Mouse (Mus musculus) gastrocnemius, adult 2 months (tissue): ENCODE data around the gene Exoc4. TPM values are rescaled to one million over a fixed set of nuclear protein-coding genes. Genes with fewer than 3 reads are reported as not detected.

Experiments used
- DNase-seq: peaks from one replicate; pipeline ENCODE4 v3.0.0; 2022
- H3K27ac ChIP-seq: fragments of 200-600 bp; 2 replicates; pipeline ENCODE4 v1.8.1; 2022; ENCODE audit warnings: mild to moderate bottlenecking
- H3K4me3 ChIP-seq: fragments of 200-600 bp; 2 replicates; pipeline ENCODE4 v1.8.1; 2022; ENCODE audit warnings: mild to moderate bottlenecking, moderate library complexity
- CTCF ChIP-seq: fragments of 200-600 bp; IDR thresholded peaks from 2 replicates; pipeline ENCODE4 v1.8.1; 2022; ENCODE audit warnings: antibody characterized with exemption, mild to moderate bottlenecking, moderate library complexity
- intact Hi-C: fragments of 180-260 bp; cut with DNase I; formaldehyde crosslinking; loops from one replicate; pipeline ENCODE4 v1.15.1; 2025
- total RNA-seq, 2 experiments: library from RNA; stranded (reverse); gene quantifications; 2 replicates each; pipeline ENCODE4 v1.2.3; 2021

Exoc4 gene
- total RNA-seq, 2 experiments from 2014 or later, result 43.6 to 51.4 TPM

- Histone ChIP-seq H3K4me3 (no peak overlapping the region), H3K27ac (no peak overlapping the region)
- no peak for DNase-seq
- intact Hi-C loops, result no loop called here
- no peak for TF ChIP-seq CTCF
Measured at GRCm38 (mm10) chr6:33832978-33833377, 584.1 kb downstream of the Exoc4 start.

- no peak overlapping the region for H3K4me3 ChIP-seq
- H3K27ac ChIP-seq, result no peak overlapping the region
- intact Hi-C loops, result no loop called here
- no peak for DNase-seq
- no peak for TF ChIP-seq CTCF
Measured at GRCm38 (mm10) chr6:33836048-33836780, 587.3 kb downstream of the Exoc4 start.

- peak overlapping the region; percentile 64 for H3K27ac ChIP-seq
- H3K4me3 ChIP-seq, result no peak overlapping the region
- no peak for TF ChIP-seq CTCF
- intact Hi-C loops, result loop anchor here (10.0 kb wide), 1 partner anchor 1408 kb away; no protein-coding TSS in a partner anchor
- no peak for DNase-seq
Measured at GRCm38 (mm10) chr6:33842901-33843300, 594.0 kb downstream of the Exoc4 start.

- DNase-seq, result no peak
- intact Hi-C loops, result no loop called here
- no peak overlapping the region for H3K27ac ChIP-seq
- H3K4me3 ChIP-seq, result no peak overlapping the region
- TF ChIP-seq CTCF, result no peak
Measured at GRCm38 (mm10) chr6:33859049-33859448, 610.2 kb downstream of the Exoc4 start.

- Histone ChIP-seq H3K4me3 (no peak overlapping the region), H3K27ac (no peak overlapping the region)
- no peak for TF ChIP-seq CTCF
- intact Hi-C loops, result no loop called here
- DNase-seq, result no peak
Measured at GRCm38 (mm10) chr6:33865752-33866151, 616.9 kb downstream of the Exoc4 start.

GRCm38 (mm10) chr6:33866901-33867580 lies 618.2 kb downstream of the Exoc4 start:
- H3K4me3 ChIP-seq, result no peak overlapping the region
- no peak for TF ChIP-seq CTCF
- intact Hi-C loops, result no loop called here
- H3K27ac ChIP-seq, result no peak overlapping the region
- no peak for DNase-seq

- H3K4me3 ChIP-seq, result no peak overlapping the region
- H3K27ac ChIP-seq, result no peak overlapping the region
- intact Hi-C loops, result no loop called here
- no peak for TF ChIP-seq CTCF
- DNase-seq, result no peak
Measured at GRCm38 (mm10) chr6:33869251-33869650, 620.4 kb downstream of the Exoc4 start.

GRCm38 (mm10) chr6:33870468-33871142 lies 621.7 kb downstream of the Exoc4 start:
- no peak overlapping the region for H3K27ac ChIP-seq

GRCm38 (mm10) chr6:33871286-33871685 lies 622.4 kb downstream of the Exoc4 start:
- no peak overlapping the region for H3K4me3 ChIP-seq
- no peak overlapping the region for H3K27ac ChIP-seq
- intact Hi-C loops, result no loop called here
- TF ChIP-seq CTCF, result no peak
- no peak for DNase-seq

More at GRCm38 (mm10) chr6:33870468-33871142, 621.7 kb downstream of the Exoc4 start:
- intact Hi-C loops, result no loop called here
- no peak for DNase-seq
- no peak overlapping the region for H3K4me3 ChIP-seq
- TF ChIP-seq CTCF, result no peak

- Histone ChIP-seq H3K27ac (no peak overlapping the region), H3K4me3 (no peak overlapping the region)
- TF ChIP-seq CTCF, result no peak
- intact Hi-C loops, result no loop called here
- no peak for DNase-seq
Measured at GRCm38 (mm10) chr6:33872192-33872591, 623.3 kb downstream of the Exoc4 start.

- DNase-seq, result no peak
- H3K4me3 ChIP-seq, result no peak overlapping the region
- no peak for TF ChIP-seq CTCF
- no peak overlapping the region for H3K27ac ChIP-seq
- intact Hi-C loops, result no loop called here
Measured at GRCm38 (mm10) chr6:33873000-33873399, 624.1 kb downstream of the Exoc4 start.

GRCm38 (mm10) chr6:33874291-33875014 lies 625.6 kb downstream of the Exoc4 start:
- no peak overlapping the region for H3K4me3 ChIP-seq

More at GRCm38 (mm10) chr6:33874291-33875014, 625.6 kb downstream of the Exoc4 start:
- intact Hi-C loops, result no loop called here
- no peak for TF ChIP-seq CTCF
- no peak for DNase-seq
- no peak overlapping the region for H3K27ac ChIP-seq
